Mouse (Mus musculus): Measurements from ENCODE around the gene Rnaseh1.

Gene Rnaseh1

GRCm38 (mm10) chr12:28667287-28667686 is 17.9 kb downstream of the Rnaseh1 start:
- DNase-seq (ENCODE audit: low spot score): no peak

- DNase-seq (ENCODE audit: low spot score): no peak
Observed at GRCm38 (mm10) chr12:28674038-28674720, 24.8 kb downstream of the Rnaseh1 start.

DNA sequence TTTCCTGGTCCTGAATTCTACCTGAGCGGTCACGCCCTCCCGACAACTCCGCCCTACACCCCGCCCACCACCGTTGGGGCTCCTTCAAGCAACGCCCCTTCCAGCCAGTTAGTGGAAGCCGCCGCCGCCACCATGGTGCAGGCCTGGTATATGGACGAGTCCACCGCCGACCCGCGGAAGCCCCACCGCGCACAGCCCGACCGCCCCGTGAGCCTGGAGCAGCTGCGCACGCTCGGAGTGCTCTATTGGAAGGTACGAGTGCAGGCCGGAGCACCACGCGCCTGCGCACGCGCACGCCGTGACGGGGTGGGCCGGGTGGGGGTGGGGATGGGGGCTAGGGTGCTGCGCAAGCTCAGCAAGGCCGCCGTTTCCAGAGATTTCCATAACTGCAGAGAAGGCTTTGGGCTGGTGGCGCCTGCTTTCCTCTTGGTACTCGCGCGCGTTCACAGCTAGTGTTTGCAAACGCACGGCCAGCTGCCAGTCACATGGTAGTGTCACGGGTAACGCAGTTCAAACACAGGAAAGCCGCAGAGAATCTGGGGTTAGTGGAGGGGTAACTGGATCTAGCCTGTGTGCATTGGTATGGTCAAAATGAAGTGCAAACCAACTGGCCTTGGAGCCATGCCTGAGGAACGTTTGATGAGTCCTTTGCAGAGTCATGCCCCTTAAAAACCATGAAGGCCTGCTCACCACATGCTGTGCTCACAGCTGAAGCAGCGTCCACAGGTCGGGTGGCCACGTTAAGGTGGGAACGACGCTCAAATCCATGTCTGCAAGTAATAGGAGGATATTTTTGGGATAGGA is 25.9 kb downstream of the Rnaseh1 start, which contains the start of gene Adi1:
Adi1 (plus strand) TSS at position 111 of the 804 bp plus-strand sequence.
- DNase-seq (ENCODE audit: low spot score): peak; percentile 84

DNA sequence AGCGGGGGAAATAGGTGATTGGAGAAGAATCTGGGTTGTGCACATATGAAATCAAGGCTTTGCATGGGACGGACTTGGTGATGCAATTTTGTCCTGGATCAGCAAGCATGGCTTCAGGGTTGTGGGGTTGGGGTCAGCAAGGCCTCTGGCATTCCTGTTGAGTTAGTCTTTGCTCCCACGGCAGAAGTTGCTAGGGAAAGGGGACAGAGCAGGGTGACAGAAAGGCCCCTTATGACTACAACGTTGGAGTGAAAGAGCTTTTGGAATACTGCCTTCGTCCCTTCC is 26.5 kb downstream of the Rnaseh1 start:
- DNase-seq (ENCODE audit: low spot score): no peak

DNA sequence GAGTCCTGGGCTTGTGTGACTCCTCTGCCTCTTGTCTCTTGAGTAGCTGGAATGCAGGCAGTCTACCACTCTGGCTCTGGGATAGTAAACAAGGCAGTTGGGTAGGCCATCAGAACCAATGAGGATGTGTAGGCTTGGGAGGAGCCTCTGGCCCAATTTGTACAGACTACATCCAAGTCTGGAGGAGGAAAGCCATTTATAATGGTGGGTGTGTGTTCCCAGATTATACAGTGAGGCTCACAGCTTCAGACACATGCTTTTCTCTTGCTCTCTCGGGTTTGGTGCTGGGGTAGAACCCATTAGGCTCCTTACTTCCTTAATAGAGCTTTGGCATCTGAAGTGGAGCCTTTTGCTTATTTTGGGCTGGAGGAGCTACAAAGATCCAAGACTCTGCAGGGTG is 35.3 kb downstream of the Rnaseh1 start:
- DNase-seq (ENCODE audit: low spot score): no peak

DNA sequence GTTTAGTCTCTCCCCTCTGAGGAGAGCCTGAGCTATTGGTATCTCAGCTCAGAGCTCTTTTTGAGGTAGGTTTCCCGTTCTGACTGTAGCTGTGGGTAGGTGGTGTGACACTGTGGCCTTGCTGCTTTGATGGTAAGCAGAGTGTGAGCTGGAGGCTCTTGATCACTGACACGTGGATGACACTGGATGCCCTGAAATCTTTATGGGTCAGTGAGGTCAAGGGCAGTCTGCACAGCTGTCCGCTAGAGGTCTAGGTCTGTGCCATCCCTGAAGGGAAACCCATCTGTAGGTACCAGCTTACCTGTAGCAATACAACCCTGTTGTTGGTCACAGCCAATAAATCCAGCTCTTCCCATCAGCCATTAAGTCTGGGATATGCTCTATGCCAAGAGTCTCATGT is 36.4 kb downstream of the Rnaseh1 start:
- DNase-seq (ENCODE audit: low spot score): no peak

GRCm38 (mm10) chr12:28686199-28686879 is 36.9 kb downstream of the Rnaseh1 start:
- DNase-seq (ENCODE audit: low spot score): no peak

GRCm38 (mm10) chr12:28688996-28689395 is 39.6 kb downstream of the Rnaseh1 start:
- DNase-seq (ENCODE audit: low spot score): no peak

DNA sequence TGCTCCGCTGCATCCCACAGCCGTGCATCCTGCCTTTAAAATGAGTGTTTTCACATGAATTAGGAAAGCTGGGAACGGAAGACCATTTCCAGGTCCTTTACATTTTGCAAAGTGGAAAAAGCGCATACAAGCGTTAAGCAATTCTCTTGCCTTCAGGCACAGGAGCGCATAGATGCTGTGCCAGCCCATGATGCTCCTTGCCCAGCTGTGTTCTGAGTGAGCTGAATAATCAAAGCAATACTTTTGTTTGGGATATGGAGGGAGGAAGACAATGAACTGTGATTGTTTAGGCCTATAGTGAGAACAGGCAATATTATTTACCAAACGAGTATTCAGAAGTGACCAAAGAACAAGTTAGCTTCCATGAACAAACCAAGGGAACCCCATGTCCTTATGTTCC is 41.3 kb downstream of the Rnaseh1 start:
- no peak for DNase-seq (ENCODE audit: low spot score)

- DNase-seq (ENCODE audit: low spot score): no peak
Observed at GRCm38 (mm10) chr12:28693738-28694137, 44.3 kb downstream of the Rnaseh1 start.

DNA sequence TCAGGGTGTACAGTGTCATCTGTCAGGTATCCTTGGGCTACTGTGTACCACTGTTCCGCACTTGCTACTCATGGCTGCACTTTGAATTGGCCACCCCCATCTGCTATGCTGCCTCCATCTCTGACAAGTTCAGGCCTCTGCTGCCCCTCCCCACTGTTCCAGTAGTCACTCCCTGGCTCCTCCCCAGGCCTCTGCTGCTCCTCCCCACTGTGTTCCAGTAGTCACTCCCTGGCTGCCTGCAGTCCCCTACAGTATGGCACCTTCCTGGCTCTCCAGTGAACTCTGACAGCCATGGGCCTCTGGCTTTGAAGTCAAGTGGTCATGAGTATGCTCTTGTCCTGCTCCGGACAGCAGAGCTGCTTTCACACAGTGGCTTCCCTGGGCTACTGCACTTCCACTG is 44.8 kb downstream of the Rnaseh1 start:
- no peak for DNase-seq (ENCODE audit: low spot score)

GRCm38 (mm10) chr12:28694776-28695175 is 45.4 kb downstream of the Rnaseh1 start:
- DNase-seq (ENCODE audit: low spot score): no peak

- DNase-seq (ENCODE audit: low spot score): no peak
Observed at GRCm38 (mm10) chr12:28697821-28698595, 48.6 kb downstream of the Rnaseh1 start.

- no peak for DNase-seq (ENCODE audit: low spot score)
Observed at GRCm38 (mm10) chr12:28699086-28699485, 49.7 kb downstream of the Rnaseh1 start.

DNA sequence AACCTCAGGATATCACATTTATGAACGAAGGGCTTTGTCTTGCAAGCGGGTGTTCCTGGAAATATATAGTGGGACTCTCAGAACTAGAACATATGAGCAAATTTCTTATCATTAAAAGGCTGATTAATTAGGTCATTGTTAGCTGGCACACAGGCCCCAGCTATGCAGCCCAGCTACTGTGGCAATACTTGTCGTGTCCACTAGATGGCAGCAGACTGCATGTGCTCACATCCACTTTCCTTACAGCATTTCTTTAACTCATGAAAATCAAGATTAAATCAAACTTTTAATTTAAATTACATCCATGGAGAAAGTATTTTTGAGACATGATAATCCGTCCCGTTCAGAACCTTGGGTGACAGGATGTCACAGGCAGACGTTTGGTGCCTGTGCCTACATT is 50.3 kb downstream of the Rnaseh1 start:
- peak; percentile 53 for DNase-seq (ENCODE audit: low spot score)

DNA sequence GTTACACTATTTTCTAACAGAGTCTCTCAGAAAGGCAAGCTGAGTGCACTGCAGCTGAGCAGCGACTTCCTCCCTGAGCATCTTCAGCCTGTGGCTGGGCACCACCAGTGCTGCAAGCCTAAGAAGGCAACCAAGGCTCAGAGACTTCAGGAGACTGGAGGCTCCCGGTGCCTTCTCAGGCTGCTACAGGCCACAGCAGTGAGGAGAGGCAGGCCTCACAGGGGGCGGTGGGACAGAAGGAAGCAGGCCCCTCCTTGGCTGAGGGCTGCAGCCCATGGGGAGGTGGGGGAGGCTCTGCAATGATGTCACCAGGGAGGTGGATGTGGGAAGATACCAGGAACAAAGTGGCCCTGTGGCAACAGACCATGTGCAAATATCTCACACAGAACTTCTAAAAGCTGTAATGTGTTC is 50.7 kb downstream of the Rnaseh1 start:
- DNase-seq (ENCODE audit: low spot score): no peak

DNA sequence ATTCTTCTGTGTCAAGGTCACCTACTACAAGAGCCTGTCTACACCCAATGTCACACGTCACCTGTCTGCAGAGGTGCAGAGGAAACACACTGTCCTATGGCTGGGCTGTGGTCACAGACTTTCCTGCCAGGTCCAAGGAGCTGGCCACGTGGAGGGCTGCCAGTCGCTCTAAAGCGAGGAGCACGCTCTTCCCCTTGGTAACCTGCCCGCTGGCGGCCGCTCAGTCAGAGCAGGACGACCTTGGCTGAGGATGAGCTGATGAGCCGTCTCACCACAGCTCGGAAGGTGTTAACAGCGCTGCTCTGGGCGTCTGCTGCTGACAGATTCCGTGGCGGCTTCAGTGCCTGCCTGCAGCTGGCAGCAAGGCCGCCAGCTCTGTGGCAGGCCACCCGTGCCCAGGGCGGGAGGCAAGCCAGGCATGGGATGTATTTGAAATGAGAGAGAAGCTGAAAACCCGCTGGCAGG is 51.2 kb downstream of the Rnaseh1 start:
- peak; percentile 74 for DNase-seq (ENCODE audit: low spot score)

DNA sequence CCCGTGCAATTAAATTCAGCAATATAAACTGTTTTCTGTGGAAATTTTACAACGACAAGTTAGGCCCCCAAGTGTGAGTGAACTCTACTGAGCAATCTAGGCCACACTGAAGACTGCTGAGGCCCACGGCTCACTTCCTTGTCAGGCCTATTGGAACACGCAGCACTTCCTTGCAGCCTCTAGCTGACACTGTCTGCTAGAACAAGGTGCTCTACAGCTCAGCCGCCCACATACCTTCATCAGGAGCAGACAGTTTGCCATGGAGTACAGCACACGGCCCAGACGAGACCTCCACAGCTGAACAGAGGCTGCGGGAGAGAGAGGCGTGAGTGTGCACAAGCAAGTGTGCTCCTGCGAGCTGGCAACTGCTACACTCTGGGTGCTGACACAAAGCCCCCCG is 51.9 kb downstream of the Rnaseh1 start:
- DNase-seq (ENCODE audit: low spot score): no peak

DNA sequence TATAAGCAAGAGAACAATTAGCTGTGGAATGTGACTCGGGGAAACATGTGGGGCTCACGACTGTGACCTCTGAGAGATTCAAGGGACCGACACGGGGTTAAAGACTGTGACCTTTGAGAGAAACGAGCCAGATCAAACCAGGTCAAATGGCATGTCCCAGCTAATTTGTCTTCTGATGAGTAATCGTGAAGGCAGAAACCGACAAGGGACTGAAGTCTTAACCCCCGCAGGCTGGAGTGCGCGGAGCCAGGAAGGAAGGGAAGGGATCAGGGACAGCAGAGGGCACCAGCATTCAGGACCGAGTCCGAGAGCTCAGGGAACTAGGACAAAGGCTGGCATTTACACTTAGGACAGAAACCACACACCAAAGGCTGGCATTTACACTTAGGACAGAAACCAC is 55.0 kb downstream of the Rnaseh1 start:
- no peak for DNase-seq (ENCODE audit: low spot score)

DNA sequence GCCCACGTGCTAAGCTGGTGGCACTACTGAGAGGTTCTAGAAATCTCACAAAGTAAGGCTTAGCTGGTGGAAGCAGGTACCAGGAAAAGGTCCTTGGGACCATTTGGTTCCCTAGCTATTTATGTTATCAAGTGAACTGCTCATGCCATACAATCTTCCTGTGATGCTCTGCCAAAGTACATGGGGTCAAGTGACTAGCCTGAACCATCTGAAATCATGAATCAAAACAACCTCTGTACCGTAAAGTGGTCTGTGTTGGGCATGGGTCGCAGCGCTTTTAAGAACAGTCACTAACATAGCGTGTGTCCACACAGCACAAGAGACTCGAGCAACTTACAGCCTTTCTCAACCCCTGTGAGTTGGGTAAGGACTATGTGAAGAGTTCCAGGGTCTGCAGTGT is 55.8 kb downstream of the Rnaseh1 start:
- no peak for DNase-seq (ENCODE audit: low spot score)

DNA sequence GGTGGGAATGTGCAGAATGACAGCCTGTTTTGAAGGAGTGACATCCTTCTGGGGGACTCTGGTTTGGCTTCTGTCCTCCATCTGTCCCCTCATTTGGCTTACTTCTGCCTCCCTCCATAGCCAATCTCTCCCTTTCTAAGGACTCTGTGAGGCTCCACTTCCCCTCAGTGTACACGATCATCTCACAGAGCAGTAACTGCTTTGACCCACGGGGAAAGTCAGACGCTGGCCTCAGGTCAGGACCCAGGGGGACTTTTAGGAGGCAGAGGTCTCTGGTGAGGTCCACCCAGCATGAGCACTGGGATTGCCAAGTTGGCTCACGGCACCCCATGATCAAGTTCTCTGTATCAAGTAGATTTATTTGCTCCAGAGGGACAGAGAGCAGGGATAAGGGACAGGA is 58.8 kb downstream of the Rnaseh1 start:
- no peak for DNase-seq (ENCODE audit: low spot score)
